Mouse (Mus musculus) frontal cortex, postnatal 25 days (tissue): ENCODE results near the gene Cep170b.
A peak's percentile ranks its signal among the peaks of the same experiment; 100 is the strongest.

Experiments
- DNase-seq, 2 experiments: peaks; one replicate each; pipeline ENCODE4 v3.0.0; 2022; ENCODE audit warnings: low spot score in 2 of 2

Gene Cep170b

GRCm38 (mm10) chr12:112702374-112703320, 17.6 kb upstream of the Cep170b start:
- no peak for DNase-seq

GRCm38 (mm10) chr12:112706704-112707572, 13.3 kb upstream of the Cep170b start:
- DNase-seq = peak; percentile 85 to 89

GRCm38 (mm10) chr12:112707573-112707869, 12.7 kb upstream of the Cep170b start:
- no peak for DNase-seq

- DNase-seq = no peak
These were observed 6.3 kb upstream of the Cep170b start for GRCm38 (mm10) chr12:112713984-112714383.

- DNase-seq = no peak
These were observed 3.1 kb upstream of the Cep170b start for GRCm38 (mm10) chr12:112717140-112717539.

GRCm38 (mm10) chr12:112718995-112719394, 1.3 kb upstream of the Cep170b start:
- DNase-seq = no peak

GRCm38 (mm10) chr12:112720890-112721423, 702 bp downstream of the Cep170b start:
- DNase-seq = no peak

GRCm38 (mm10) chr12:112721424-112722239, 1.4 kb downstream of the Cep170b start:
- no peak for DNase-seq

GRCm38 (mm10) chr12:112722240-112723027, 2.2 kb downstream of the Cep170b start:
- no peak for DNase-seq

- no peak for DNase-seq
These were observed 2.7 kb downstream of the Cep170b start for GRCm38 (mm10) chr12:112723028-112723330.

- DNase-seq = no peak
These were observed 3.2 kb downstream of the Cep170b start for GRCm38 (mm10) chr12:112723445-112723844.

GRCm38 (mm10) chr12:112724077-112724805, 4.0 kb downstream of the Cep170b start:
- DNase-seq = peak; percentile 62 to 64

- no peak for DNase-seq
These were observed 7.5 kb downstream of the Cep170b start for GRCm38 (mm10) chr12:112727801-112728200.

GRCm38 (mm10) chr12:112730808-112731207, 10.6 kb downstream of the Cep170b start:
- no peak for DNase-seq

- no peak for DNase-seq
These were observed 12.3 kb downstream of the Cep170b start for GRCm38 (mm10) chr12:112732591-112732990.

- no peak for DNase-seq
These were observed 14.0 kb downstream of the Cep170b start for GRCm38 (mm10) chr12:112734108-112734820.

- no peak for DNase-seq
These were observed 14.8 kb downstream of the Cep170b start for GRCm38 (mm10) chr12:112734881-112735655.

- DNase-seq = no peak
These were observed 15.8 kb downstream of the Cep170b start for GRCm38 (mm10) chr12:112735896-112736635.
